Mouse (Mus musculus) 416B (cell line): ENCODE data around the gene Slc4a3.

Experiments used
- DNase-seq: peaks from one replicate; pipeline ENCODE4 v3.0.0; 2011; ENCODE audit warnings: low read depth

The Slc4a3 gene

GRCm38 (mm10) chr1:75560206-75560913 lies 14.3 kb downstream of the Slc4a3 start:
- no peak for DNase-seq

- no peak for DNase-seq
These were observed 15.3 kb downstream of the Slc4a3 start for GRCm38 (mm10) chr1:75561221-75561897.

- no peak for DNase-seq
These were observed 15.8 kb downstream of the Slc4a3 start for GRCm38 (mm10) chr1:75561898-75562238.

- DNase-seq, result no peak
These were observed 18.0 kb downstream of the Slc4a3 start for GRCm38 (mm10) chr1:75564102-75564501.

GRCm38 (mm10) chr1:75564916-75565315 lies 18.9 kb downstream of the Slc4a3 start:
- DNase-seq, result no peak

- peak; percentile 66 for DNase-seq
These were observed 19.6 kb downstream of the Slc4a3 start for GRCm38 (mm10) chr1:75565616-75566015.

DNA sequence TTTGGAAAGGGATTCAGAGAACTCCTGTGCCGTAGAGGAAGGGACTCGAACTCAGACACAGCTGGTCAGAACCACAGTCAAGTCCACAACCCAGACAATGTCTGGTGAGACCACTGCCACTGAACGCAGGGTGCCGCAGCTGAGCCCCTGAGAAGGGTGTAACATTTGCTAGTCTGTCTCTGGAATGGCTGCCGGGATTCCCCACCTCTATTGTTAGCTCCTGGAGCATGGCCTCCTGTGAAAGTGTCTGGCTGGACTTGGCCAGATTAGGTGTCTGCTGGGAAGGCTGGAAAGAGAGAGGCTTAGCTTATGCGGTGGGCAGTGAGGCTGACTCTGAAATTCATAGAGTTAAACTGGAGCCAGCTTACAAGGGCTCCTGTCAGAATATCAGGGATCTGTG lies 24.3 kb downstream of the Slc4a3 start:
- DNase-seq, result no peak

DNA sequence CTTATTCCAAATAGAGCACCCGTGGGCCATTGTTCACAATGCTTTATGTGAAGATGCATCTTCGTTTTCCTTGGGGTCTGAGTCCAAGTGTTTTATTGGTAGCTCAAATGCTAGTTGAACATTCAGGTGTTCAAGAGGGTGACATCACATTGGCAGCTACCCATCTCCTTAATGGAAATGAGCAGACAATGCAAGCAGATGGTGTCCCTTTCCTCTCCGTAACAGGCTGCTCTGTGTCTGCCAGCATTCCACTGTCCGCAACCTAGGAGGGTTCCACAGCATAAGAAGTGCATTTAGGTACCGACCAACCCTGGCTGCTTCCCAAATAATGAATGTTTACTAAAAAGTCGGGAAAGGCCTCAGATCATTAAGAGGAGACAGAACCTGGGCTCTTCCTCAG lies 26.7 kb downstream of the Slc4a3 start:
- no peak for DNase-seq

DNA sequence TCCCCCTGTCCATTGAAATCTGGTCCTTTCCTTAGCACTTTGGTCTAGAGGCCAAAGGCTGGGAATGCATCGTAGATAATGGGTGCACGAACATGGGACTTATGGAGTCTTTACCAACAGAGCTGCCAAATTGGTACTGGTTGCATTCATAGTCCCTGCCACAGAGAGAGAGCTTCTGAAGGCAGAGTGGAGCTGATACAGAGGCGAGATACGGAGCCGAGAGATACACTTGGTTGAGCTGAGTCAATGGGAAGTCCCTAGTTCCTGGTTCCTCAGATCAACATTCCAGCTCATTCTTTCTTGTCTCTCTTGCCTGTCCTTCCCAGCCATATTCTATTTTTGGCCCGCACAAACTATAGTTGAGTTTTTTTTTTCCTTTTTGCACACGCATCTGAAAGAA lies 27.6 kb downstream of the Slc4a3 start:
- no peak for DNase-seq

GRCm38 (mm10) chr1:75574476-75575310 lies 28.6 kb downstream of the Slc4a3 start:
- DNase-seq, result no peak

GRCm38 (mm10) chr1:75581936-75582624 lies 36.0 kb downstream of the Slc4a3 start:
- DNase-seq, result no peak

DNA sequence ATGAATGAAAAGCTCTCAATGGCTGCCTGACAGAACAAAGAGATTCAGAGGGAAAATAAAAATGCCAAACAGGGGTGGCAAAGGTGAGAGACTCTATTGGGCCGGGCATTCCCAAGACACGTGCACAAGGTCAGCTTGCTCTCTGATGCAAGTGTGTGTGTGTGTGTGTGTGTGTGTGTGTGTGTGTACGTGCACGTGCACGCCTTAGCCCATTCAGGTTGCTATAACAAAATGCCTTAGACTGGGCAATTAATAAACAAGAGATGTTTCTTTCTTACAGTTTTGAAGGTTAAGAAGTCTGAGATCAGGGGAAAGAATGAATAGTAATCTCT lies 36.5 kb downstream of the Slc4a3 start:
- no peak for DNase-seq

DNA sequence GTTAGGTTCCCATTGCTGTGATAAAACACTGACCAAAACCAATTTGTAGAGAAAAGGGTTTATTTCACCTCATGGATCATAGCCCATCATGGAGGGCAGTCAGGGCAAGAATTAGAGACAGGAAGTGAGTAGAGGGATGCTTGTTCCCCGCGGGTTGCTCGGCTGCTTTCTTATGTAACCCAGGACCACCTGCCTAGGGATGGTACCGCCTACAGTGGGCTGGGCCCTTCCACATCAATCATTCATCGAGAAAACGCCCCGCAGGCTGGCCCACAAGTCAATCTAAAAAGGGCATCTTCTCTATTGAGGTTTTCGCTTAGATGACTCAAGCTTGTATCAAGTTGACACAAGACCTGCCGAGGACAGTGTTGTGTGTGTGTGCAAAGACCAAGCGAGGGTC lies 37.0 kb downstream of the Slc4a3 start:
- no peak for DNase-seq

- no peak for DNase-seq
These were observed 40.7 kb downstream of the Slc4a3 start for GRCm38 (mm10) chr1:75586791-75587190.

GRCm38 (mm10) chr1:75587738-75588719 lies 42.0 kb downstream of the Slc4a3 start:
- DNase-seq, result no peak

DNA sequence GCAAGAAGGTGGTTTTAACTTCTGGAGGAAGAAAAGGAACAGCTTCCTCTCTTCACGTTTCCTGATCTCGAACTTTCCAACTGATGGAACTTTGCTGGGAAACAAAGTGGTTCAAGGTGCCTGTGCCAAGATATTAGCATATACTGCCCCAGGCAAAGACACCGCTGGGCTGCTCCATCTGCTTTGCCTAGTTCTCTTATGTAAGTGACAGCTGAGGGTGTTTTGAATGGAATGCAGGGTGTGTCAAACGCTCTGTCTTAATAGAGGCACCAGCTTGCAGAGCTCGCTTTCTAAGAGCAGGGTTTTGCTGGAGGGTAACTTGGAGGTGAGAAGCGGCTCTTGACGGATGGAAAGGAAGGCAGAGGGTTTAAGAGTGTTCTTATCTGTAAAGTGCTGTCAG lies 42.8 kb downstream of the Slc4a3 start:
- DNase-seq, result no peak

DNA sequence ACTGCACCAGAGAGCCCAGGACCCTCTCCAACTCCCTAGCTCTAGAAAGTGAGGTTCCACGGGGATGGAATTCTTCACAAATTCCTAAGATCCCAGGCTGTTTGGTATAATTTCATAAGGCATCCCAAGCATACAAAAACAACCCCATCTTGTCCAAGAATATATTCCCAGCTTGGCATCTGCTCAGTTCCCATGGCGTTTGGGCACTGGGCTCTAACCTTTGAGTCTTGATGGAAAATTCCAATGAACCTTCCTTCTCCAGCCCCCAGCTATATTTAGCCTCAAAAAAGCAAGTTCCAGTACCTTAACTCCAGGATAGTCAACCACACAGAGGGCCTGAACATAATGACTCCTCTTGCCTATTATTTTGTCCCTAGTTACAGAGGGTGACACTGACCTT lies 43.9 kb downstream of the Slc4a3 start:
- DNase-seq, result no peak

DNA sequence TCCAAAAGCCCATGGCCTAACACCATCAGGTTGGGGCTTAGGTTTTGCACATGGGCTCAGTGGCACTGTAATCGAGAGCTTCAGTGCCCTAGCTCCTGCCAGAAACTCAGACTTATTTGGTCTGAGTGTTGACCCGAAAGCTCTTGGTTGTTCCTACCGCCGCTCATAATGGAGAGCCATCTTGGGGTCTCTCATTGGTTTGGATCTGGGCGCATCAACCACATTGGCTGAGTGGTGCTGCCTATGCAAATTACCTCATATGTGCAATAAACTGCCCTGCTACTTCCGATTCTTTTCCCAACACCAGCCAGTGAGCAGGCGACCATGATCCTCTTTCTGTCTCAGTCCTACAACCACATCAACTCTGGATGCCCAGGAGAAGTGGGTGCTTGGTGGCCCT lies 47.9 kb downstream of the Slc4a3 start:
- DNase-seq, result no peak

- no peak for DNase-seq
These were observed 48.8 kb downstream of the Slc4a3 start for GRCm38 (mm10) chr1:75594836-75595235.

- no peak for DNase-seq
These were observed 49.9 kb downstream of the Slc4a3 start for GRCm38 (mm10) chr1:75595930-75596329.

- no peak for DNase-seq
These were observed 50.8 kb downstream of the Slc4a3 start for GRCm38 (mm10) chr1:75596906-75597305.
